Mouse (Mus musculus): ENCODE data around the gene Adamts16. TPM values are rescaled to one million over a fixed set of nuclear protein-coding genes. Genes with fewer than 3 reads are reported as not detected.

Gene Adamts16
- polyA plus RNA-seq, 1 experiment from 2014 or later: not detected

DNA sequence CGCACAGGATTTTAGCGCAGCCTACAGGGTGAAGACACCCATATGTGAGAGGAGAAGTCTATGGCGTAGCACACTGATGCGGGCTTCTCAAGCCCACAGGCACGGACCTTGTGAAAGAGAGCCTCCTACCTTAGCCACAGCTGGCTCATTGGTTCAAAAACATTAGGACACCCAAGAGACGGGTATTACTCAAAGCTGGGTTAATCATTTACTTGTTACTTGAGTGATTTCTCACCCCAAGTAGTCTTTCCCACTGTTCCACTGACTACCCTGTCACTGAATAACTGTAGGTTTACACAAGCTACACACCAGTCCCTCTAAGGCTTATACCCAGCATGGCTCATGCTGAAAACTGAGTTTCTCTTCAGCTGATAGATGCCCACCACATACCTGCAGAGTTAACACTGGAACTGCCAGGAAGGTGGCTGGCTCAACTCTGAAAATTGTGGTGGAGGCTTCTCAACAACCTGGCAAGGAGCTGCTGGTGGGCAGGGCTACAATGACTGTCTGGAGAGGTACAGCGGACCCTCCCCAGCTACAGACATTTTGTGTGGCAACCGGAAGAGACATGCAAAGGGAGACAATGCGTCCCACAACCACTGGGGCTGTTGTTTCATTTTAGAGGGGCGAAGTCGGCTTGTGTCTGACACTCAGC lies 25.5 kb upstream of the Adamts16 start:
- ATAC-seq: peak; percentile 71
- H3K4me1 ChIP-seq: no peaks in the 10 kb centered on the region
- H3K36me3 ChIP-seq: no peaks in the 10 kb centered on the region
- 76% methylated on average over 11 of the region's 11 CpGs for WGBS (ENCODE audit: insufficient replicate concordance)
- H3K9me3 ChIP-seq (replicated peaks): no peaks in the 10 kb centered on the region
- no peak overlapping the region for H3K27ac ChIP-seq
- no peaks in the 10 kb centered on the region for H3K27me3 ChIP-seq (replicated peaks)
- H3K9ac ChIP-seq: no peak overlapping the region
- no peak overlapping the region for H3K4me3 ChIP-seq
- no peak overlapping the region for H3K4me2 ChIP-seq

DNA sequence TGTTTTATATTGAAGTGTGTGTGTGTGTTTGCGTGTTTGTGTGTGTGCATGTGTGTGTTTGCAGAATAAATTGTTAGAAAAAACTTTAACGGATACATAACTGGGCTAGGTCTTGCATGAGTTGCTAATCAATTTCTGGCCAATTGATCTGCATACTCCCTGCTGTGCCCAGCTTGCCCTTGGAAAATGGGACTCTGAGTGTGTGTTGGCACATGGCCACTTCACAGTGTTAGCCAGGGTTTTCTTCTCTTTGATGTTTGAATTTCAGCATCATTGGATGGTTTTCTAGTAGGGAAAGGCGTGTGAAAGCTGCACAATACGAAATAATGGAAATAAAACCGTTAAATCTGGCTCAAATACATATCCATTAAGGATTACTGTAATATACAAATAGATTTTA lies 24.3 kb upstream of the Adamts16 start:
- Histone ChIP-seq H3K4me1 (no peaks in the 10 kb centered on the region), H3K27me3 (replicated peaks) (no peaks in the 10 kb centered on the region), H3K4me3 (no peak overlapping the region), H3K36me3 (no peaks in the 10 kb centered on the region), H3K4me2 (no peak overlapping the region), H3K9ac (no peak overlapping the region), H3K27ac (no peak overlapping the region), H3K9me3 (replicated peaks) (no peaks in the 10 kb centered on the region)
- no peak for ATAC-seq
- 64% methylated on average over 5 of the region's 5 CpGs for WGBS (ENCODE audit: insufficient replicate concordance)

- Histone ChIP-seq H3K4me3 (no peak overlapping the region), H3K9me3 (replicated peaks) (no peaks in the 10 kb centered on the region), H3K4me1 (no peaks in the 10 kb centered on the region), H3K27me3 (replicated peaks) (no peaks in the 10 kb centered on the region), H3K27ac (no peak overlapping the region), H3K4me2 (no peak overlapping the region), H3K9ac (no peak overlapping the region), H3K36me3 (no peaks in the 10 kb centered on the region)
- no peak for ATAC-seq
- 53% methylated on average over 5 of the region's 8 CpGs for WGBS (ENCODE audit: insufficient replicate concordance)
Measured at GRCm38 (mm10) chr13:70862162-70862908, 20.7 kb upstream of the Adamts16 start.

- H3K9me3 ChIP-seq (replicated peaks): no peaks in the 10 kb centered on the region
- H3K27me3 ChIP-seq (replicated peaks): no peaks in the 10 kb centered on the region
- H3K9ac ChIP-seq: no peak overlapping the region
- no peak overlapping the region for H3K27ac ChIP-seq
- H3K4me3 ChIP-seq: no peak overlapping the region
- H3K4me2 ChIP-seq: no peak overlapping the region
- no peaks in the 10 kb centered on the region for H3K4me1 ChIP-seq
- H3K36me3 ChIP-seq: no peaks in the 10 kb centered on the region
- no peak for ATAC-seq
Measured at GRCm38 (mm10) chr13:70853601-70854000, 12.0 kb upstream of the Adamts16 start.

DNA sequence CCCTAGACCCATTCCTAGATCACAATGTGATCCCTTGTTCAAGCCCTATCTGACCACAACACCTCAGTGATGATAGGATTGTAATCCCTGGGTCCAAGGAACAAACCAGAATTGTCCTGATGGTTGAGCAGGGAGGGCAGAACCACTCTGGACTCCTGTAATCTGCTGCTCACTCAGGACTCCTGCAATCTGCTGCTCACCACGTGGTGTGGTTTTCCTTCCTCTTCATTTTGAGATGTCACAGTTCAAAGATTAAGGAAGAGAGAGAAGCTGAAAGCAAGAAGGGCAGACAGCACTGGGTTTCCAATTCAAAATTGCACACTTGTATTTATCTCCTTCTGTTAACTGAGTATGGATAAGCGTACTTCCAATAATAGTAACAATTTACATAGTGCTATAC lies 5.3 kb upstream of the Adamts16 start:
- WGBS (ENCODE audit: insufficient replicate concordance): 35% methylated on average over 2 of the region's 2 CpGs
- Histone ChIP-seq H3K4me2 (no peak overlapping the region), H3K36me3 (no peaks in the 10 kb centered on the region), H3K4me1 (no peaks in the 10 kb centered on the region), H3K9me3 (replicated peaks) (no peaks in the 10 kb centered on the region), H3K4me3 (no peak overlapping the region), H3K27me3 (replicated peaks) (peaks cover 17% of the 10 kb centered on the region), H3K27ac (no peak overlapping the region), H3K9ac (no peak overlapping the region)
- no peak for ATAC-seq

DNA sequence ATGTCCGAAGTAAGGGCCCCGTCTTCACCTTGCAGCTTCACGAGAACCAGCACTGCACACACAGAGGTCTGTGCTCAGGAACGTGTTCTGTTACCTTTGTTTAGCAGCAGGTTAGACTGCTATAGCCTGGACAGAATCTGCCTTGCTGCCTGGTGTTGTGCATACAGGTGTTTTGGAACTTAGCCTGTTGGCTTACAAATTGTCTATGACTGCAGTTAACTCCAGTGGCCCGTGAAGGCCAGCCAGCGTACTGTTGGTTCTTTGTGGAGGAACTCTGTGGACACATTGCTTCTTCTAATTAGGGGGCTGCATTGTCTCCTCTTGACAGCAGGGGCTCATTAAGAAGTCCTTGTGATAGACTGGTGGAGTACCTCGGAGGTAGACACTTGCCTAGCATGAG lies 3.9 kb upstream of the Adamts16 start:
- Histone ChIP-seq H3K27me3 (replicated peaks) (peaks cover 31% of the 10 kb centered on the region), H3K9ac (no peak overlapping the region), H3K36me3 (no peaks in the 10 kb centered on the region), H3K9me3 (replicated peaks) (no peaks in the 10 kb centered on the region), H3K4me3 (no peak overlapping the region), H3K4me1 (peaks cover 3% of the 10 kb centered on the region; the same call in 1 of the 2 replicates), H3K27ac (no peak overlapping the region), H3K4me2 (no peak overlapping the region)
- WGBS (ENCODE audit: insufficient replicate concordance): 68% methylated on average over 7 of the region's 7 CpGs
- ATAC-seq: no peak

DNA sequence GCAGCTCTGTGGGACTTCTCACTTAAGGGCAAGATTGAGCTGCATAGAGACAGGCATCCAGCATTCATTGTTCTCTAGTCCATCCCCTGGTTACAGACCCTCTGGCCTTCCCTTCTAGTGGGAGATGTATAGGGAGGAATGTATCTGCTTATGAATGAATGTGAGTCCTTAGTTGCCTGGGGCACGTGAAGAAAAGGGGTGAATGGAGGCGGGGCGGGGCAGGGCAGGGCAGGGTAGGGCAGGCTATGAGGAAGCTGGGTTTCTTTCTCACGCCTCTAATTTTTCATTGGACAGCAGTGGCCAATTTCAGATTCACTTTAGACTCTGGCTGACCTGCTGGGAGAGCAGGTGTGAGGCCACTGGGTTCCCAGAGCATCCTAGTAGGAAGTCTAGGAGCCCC lies 515 bp upstream of the Adamts16 start:
- no peak overlapping the region for H3K4me2 ChIP-seq
- no peak for ATAC-seq

GRCm38 (mm10) chr13:70840161-70840560 lies 1.4 kb downstream of the Adamts16 start:
- Histone ChIP-seq H3K4me1 (peaks cover 3% of the 10 kb centered on the region; the same call in 1 of the 2 replicates), H3K27ac (no peak overlapping the region), H3K9me3 (replicated peaks) (no peaks in the 10 kb centered on the region), H3K9ac (no peak overlapping the region), H3K4me3 (no peak overlapping the region), H3K36me3 (no peaks in the 10 kb centered on the region), H3K27me3 (replicated peaks) (peaks cover 34% of the 10 kb centered on the region), H3K4me2 (no peak overlapping the region)
- 10% methylated on average over 6 of the region's 6 CpGs for WGBS (ENCODE audit: insufficient replicate concordance)
- ATAC-seq: no peak

More for the DNA sequence above, 515 bp upstream of the Adamts16 start:
- Histone ChIP-seq H3K27me3 (replicated peaks) (peaks cover 34% of the 10 kb centered on the region), H3K4me3 (no peak overlapping the region), H3K27ac (no peak overlapping the region), H3K36me3 (no peaks in the 10 kb centered on the region), H3K9ac (no peak overlapping the region), H3K4me1 (peaks cover 3% of the 10 kb centered on the region; the same call in 1 of the 2 replicates), H3K9me3 (replicated peaks) (no peaks in the 10 kb centered on the region)
- 33% methylated on average over 4 of the region's 4 CpGs for WGBS (ENCODE audit: insufficient replicate concordance)

- no peak overlapping the region for H3K9ac ChIP-seq
- H3K27me3 ChIP-seq (replicated peaks): peaks cover 23% of the 10 kb centered on the region
- no peaks in the 10 kb centered on the region for H3K9me3 ChIP-seq (replicated peaks)
- H3K4me3 ChIP-seq: no peak overlapping the region
- no peak overlapping the region for H3K4me2 ChIP-seq
- no peaks in the 10 kb centered on the region for H3K36me3 ChIP-seq
- H3K27ac ChIP-seq: no peak overlapping the region
- 55% methylated on average over 5 of the region's 5 CpGs for WGBS (ENCODE audit: insufficient replicate concordance)
- H3K4me1 ChIP-seq: peaks cover 3% of the 10 kb centered on the region; the same call in 1 of the 2 replicates
- ATAC-seq: no peak
Measured at GRCm38 (mm10) chr13:70837571-70837970, 4.0 kb downstream of the Adamts16 start.

GRCm38 (mm10) chr13:70836246-70836645 lies 5.4 kb downstream of the Adamts16 start:
- no peak overlapping the region for H3K27ac ChIP-seq
- no peaks in the 10 kb centered on the region for H3K36me3 ChIP-seq
- H3K9me3 ChIP-seq (replicated peaks): no peaks in the 10 kb centered on the region
- ATAC-seq: no peak
- H3K4me2 ChIP-seq: no peak overlapping the region
- H3K27me3 ChIP-seq (replicated peaks): peaks cover 10% of the 10 kb centered on the region
- no peak overlapping the region for H3K9ac ChIP-seq
- H3K4me1 ChIP-seq: peaks cover 2% of the 10 kb centered on the region; the same call in 1 of the 2 replicates
- H3K4me3 ChIP-seq: no peak overlapping the region
- WGBS (ENCODE audit: insufficient replicate concordance): 57% methylated on average over 7 of the region's 7 CpGs

DNA sequence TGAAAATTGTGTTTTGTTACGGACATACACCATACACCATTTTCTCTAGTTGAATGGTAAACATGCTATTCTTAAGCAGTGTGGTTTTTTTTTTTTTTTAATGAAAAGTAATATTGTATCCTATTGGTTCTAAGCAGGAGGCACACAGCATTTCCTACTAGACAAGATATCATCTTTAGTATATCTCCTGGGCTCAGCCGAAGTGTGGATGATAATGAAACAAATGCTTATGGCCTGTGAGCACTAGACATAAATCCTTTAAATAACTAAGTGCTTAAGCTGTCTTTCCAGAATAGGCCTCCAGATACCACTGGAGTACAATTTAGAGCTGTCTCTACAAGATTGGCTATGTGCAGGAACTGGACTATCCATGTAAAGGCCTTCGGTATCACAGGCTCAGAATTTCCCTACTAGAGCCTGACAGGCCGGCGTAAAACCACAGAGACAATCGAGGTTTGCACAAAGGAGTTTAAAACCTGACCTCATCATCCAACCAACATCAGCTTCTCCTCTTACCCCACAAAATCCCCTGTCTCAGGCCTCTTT lies 8.9 kb downstream of the Adamts16 start:
- Histone ChIP-seq H3K27me3 (replicated peaks) (no peaks in the 10 kb centered on the region), H3K4me1 (no peaks in the 10 kb centered on the region), H3K36me3 (no peaks in the 10 kb centered on the region), H3K4me2 (no peak overlapping the region), H3K27ac (no peak overlapping the region), H3K9ac (no peak overlapping the region), H3K9me3 (replicated peaks) (no peaks in the 10 kb centered on the region), H3K4me3 (no peak overlapping the region)
- ATAC-seq: no peak
- WGBS (ENCODE audit: insufficient replicate concordance): 59% methylated on average over 6 of the region's 6 CpGs

DNA sequence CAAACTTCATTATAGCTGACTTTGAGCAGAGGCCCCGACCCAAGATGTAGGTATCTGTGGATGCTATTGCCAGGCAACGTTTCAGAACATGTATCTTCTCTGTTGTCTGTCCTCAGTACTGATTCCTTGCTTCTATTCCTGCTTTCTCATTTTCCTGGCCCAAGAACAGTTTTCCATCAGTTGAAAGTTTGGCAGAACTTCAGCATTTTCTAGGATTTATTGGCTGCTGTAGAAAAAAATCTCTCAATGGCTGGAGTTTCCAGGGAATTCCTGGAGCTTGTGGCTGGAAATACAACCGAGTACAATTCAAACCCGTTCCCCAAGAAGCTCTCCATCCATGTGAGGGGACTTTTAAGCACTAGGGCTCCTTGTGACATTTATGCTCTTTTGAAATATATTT lies 10.6 kb downstream of the Adamts16 start:
- Histone ChIP-seq H3K4me3 (no peak overlapping the region), H3K4me2 (no peak overlapping the region), H3K9me3 (replicated peaks) (no peaks in the 10 kb centered on the region), H3K36me3 (no peaks in the 10 kb centered on the region), H3K27ac (no peak overlapping the region), H3K9ac (no peak overlapping the region), H3K4me1 (no peaks in the 10 kb centered on the region), H3K27me3 (replicated peaks) (no peaks in the 10 kb centered on the region)
- ATAC-seq: no peak
- 60% methylated on average over 4 of the region's 4 CpGs for WGBS (ENCODE audit: insufficient replicate concordance)

Measured in liver, embryonic 12.5 days (tissue).